Mouse (Mus musculus) 3134 (cell line): Measurements from ENCODE around the gene Tiam2.

ENCODE experiments used
- DNase-seq: peaks from one replicate; pipeline ENCODE4 v3.0.0-alpha.2; 2011; ENCODE audit warnings: low spot score; ENCODE audit not compliant: insufficient read length; ENCODE audit errors: extremely low read depth

Gene Tiam2

GRCm38 (mm10) chr17:3389741-3390140 is 63.4 kb downstream of the Tiam2 start:
- DNase-seq: no peak

- DNase-seq: no peak
Observed at GRCm38 (mm10) chr17:3393981-3394380, 67.6 kb downstream of the Tiam2 start.

- DNase-seq: peak; percentile 41
Observed at GRCm38 (mm10) chr17:3394985-3395384, 68.6 kb downstream of the Tiam2 start.

- DNase-seq: no peak
Observed at GRCm38 (mm10) chr17:3396881-3397281, 70.5 kb downstream of the Tiam2 start.

GRCm38 (mm10) chr17:3397836-3398235 is 71.5 kb downstream of the Tiam2 start:
- DNase-seq: no peak

- DNase-seq: no peak
Observed at GRCm38 (mm10) chr17:3405350-3406073, 79.1 kb downstream of the Tiam2 start.

GRCm38 (mm10) chr17:3407051-3407450 is 80.7 kb downstream of the Tiam2 start:
- DNase-seq: no peak

GRCm38 (mm10) chr17:3410307-3410706 is 83.9 kb downstream of the Tiam2 start:
- DNase-seq: no peak

GRCm38 (mm10) chr17:3412771-3413170 is 86.4 kb downstream of the Tiam2 start:
- DNase-seq: no peak

- no peak for DNase-seq
Observed at GRCm38 (mm10) chr17:3415580-3415979, 89.2 kb downstream of the Tiam2 start.

GRCm38 (mm10) chr17:3416401-3416800 is 90.0 kb downstream of the Tiam2 start:
- DNase-seq: no peak

GRCm38 (mm10) chr17:3419368-3419928 is 93.1 kb downstream of the Tiam2 start:
- peak; percentile 83 for DNase-seq

- DNase-seq: no peak
Observed at GRCm38 (mm10) chr17:3420148-3420547, 93.8 kb downstream of the Tiam2 start.

- DNase-seq: no peak
Observed at GRCm38 (mm10) chr17:3423416-3423815, 97.0 kb downstream of the Tiam2 start.

GRCm38 (mm10) chr17:3428659-3429058 is 102.3 kb downstream of the Tiam2 start:
- DNase-seq: no peak

- no peak for DNase-seq
Observed at GRCm38 (mm10) chr17:3432590-3433498, 106.5 kb downstream of the Tiam2 start.

- no peak for DNase-seq
Observed at GRCm38 (mm10) chr17:3433521-3434271, 107.3 kb downstream of the Tiam2 start.

- DNase-seq: no peak
Observed at GRCm38 (mm10) chr17:3435299-3435698, 108.9 kb downstream of the Tiam2 start.

- DNase-seq: no peak
Observed at GRCm38 (mm10) chr17:3436841-3437515, 110.6 kb downstream of the Tiam2 start.
